Mouse (Mus musculus) T-helper 1 cell (primary cell): ENCODE measurements around the gene Lgals8.

Experiments
- in situ Hi-C: fragments of 300-600 bp; cut with MboI, MseI; formaldehyde crosslinking; loops from one replicate; pipeline ENCODE4 v1.15.1; 2025; ENCODE audit warnings: high pct_unique_total_duplicates

The Lgals8 gene

DNA sequence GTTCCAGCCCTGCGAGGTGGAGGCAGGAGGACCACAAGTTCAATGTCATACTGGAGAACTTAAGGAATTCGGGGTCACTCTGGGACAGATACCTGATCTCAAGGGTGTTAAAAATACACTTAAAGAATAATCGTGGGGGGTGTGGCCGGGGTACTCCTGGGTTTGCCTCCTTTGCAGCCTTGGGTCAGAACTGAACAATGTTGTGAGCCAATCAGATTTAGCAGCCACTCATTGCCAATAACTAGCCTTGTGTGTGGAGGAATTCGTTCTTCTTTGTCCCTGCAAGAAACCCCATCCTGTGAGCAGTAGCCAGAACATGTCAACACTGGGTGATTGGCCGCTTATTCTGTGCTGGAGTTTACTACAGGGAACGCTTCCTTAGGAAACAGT, 3.0 kb downstream of the Lgals8 start:
- in situ Hi-C loops = loop anchor here (25.0 kb wide), 1 partner anchor 926 kb away; the partner anchor contains the start of gene Gpr137b

DNA sequence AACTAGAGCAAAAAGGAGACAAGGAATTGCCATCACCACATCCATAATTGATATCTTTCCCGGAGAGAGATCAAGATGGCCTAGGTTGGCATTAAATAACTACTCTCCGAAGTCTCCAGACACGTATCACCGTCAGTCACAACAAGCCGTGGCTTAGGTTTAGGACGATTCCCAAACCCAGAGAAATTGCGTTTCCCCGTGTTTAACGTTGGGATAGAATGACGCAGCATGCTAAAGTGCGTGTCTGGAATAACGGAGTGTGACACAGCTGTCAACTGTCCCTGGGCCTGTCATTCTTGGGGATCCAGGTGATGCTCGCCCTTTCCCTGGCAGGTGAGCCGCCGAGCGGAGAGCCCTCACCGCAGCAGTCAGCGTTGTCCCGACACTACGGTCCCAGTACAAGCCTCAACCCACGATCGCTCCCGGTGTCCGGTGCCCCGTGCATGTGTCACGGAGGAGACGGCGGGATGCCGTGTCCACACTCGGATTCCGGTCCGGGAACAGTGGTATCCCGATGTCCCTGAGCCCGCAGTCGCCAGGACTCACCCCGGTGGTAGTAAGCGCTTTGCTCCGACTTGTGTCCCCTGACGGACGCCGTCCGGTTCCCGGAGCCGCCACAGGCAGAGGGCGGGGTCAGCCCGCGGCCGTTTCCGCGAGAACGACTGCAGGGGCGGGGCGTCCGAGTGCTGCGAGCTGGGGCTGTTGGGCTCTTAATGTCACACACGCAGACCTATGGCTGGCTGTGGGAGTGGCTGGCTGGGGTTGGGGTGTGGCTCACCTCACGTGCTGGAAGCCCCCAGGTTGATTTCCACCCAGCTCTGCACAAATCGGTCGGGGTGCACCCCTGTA, 3.6 kb downstream of the Lgals8 start:
- in situ Hi-C loops = loop anchor here (25.0 kb wide), 1 partner anchor 926 kb away; the partner anchor contains the start of gene Gpr137b

DNA sequence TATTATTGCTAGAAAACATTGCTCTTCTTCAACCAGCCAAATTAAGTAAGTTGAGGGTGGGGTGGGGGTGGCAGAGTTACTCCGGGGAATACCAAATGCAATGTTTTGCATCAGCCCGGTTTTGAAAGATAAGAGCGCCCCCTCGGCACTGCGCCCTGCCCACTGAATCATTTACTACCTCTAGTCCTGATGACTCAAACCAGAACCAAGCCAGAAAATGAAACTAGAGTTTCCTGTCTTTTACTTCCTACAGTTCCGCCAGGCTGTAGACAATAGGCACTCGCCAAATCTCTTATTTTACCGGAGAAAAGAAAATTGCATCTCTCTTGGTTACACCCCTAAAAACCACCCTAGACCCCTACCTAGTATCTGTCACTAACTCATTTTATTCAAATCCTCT, 4.3 kb downstream of the Lgals8 start:
- in situ Hi-C loops = loop anchor here (25.0 kb wide), 1 partner anchor 927 kb away; the partner anchor contains the start of gene Gpr137b

DNA sequence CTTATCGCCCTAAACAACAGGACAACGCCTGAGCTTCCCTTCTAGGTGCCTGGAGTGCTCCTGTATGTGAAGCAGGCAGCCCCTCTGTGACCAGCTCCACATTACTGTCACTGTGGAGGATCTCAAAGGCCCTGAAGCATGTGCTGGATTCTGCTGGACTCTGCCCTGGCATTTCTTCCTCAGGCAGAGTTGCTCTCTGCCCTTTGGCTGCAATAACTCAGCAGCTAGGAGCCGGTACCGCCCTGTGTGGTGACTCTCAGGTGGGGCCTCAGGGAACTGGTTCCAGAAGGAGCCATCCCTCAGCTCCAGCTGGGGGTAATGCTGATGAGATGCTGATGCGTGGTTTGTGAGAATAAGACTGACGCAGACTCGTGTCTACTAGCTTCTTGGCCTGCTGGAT, 8.0 kb downstream of the Lgals8 start:
- in situ Hi-C loops = loop anchor here (25.0 kb wide), 1 partner anchor 931 kb away; the partner anchor contains the start of gene Gpr137b

DNA sequence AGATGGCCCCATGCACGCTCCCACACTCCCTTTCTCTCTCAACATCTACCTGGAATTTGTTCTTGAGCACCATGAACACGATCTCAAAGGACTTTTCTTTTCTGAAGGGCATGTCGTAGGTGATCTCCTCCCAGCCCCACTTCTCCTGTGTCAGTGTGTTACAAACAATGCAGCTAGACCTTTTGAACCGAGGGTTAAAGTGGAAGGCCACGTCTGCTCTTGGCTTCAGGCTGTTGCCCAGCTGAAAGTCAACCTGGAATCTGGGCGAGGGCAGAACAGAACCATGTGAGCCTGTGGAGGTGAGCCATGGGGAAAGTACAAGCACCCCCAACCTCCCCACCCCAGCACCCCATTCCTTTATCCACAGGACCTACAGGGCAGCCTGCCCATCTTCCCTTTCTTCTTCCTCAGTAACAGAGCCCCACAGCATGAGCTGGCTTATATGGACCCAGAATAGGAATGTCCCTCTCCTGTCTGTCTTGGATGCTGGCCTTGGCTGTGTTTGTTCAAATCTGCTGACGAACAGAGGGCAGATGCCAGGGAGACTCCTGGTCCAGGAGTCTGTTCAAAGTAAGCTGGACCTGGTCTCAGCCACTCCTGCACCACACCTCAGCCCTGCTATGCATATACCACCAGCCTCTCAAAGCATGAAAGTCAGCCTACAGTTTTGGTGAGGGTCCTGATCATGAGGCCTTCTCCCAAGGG, 9.9 kb downstream of the Lgals8 start:
- in situ Hi-C loops = loop anchor here (25.0 kb wide), 1 partner anchor 932 kb away; the partner anchor contains the start of gene Gpr137b

DNA sequence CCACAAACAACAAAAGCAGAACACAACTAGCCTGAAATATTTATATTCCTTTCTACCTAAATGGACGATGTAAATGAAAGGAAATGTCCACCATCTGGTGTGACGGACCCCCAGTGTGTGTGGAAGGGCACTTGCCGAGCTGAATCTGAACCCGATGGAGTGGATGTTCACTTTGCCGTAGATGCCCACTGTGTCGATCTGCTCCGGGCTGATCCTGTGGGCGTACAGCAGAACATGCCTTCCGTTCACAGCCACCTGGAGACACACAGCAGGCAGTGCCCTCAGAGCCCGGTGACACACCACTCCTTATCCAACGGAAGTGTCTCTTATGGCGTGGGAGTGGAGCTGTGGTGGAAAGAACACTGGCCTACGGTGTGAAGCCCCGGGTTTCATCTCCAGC, 11.6 kb downstream of the Lgals8 start:
- in situ Hi-C loops = loop anchor here (25.0 kb wide), 1 partner anchor 934 kb away; the partner anchor contains the start of gene Gpr137b

DNA sequence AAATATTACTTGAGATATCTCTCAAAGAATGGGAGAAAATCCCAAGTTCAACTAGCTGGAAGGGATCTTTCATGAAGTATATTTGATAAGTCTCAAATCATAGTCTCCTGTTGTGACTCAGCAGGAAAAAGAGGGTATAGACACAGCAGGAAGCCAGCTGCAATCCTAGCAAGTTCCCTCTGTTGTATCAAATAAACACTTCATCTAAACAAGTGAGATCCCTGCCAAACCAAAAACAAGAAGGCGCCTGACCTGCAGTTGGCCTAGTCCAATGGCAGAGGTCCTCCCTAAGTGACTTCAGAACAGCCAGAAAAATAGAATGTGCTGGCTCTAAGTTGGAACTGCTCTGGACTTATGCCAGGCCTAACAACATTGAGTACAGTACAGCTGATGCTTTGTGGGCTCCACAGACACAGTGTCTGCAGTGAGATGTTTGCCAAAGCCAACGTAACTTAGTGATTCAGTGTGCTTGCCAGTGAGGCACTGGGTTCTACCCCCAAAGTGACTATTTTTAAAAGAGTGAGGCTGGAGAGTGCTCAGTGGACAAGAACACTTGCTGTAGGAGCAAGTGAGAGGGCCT, 22.6 kb downstream of the Lgals8 start:
- in situ Hi-C loops = no loop called here

DNA sequence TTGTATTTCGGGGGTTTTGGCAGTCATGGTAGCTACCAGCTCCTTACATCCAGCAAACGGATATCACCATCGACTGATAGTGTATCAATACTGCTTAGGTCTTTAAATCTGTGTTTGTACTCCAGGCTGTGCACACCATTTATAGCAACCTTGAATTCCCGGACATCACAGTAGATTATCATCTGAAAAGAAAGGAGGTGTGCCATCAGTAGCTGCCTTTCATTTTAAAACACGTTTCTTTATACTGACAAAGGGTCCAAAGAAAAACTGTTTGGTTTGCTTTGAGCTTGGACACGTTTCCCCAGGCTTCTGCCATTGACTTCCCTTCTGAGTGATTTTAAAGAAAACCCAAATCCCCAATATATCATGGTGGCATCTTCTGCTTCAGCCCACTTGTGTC, 23.9 kb downstream of the Lgals8 start:
- in situ Hi-C loops = no loop called here

DNA sequence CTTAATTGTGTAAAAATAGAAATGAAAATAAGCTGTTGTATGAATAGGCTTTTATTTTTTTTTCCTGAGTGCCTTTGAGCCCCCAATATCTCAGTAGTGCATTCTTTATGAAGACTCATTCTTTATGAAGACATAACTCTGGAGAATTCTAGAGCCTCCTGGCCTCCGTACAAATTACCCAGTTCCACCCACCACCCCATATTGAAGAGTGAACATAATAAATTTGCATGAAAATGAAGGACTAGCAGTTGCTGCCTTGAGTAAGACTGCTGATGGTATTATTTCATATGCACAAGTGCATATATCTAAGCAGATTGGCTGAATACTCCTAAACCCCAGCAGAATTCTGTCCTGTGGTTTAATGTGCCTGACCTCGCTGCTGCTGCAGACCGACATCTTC, 25.2 kb downstream of the Lgals8 start:
- in situ Hi-C loops = no loop called here

DNA sequence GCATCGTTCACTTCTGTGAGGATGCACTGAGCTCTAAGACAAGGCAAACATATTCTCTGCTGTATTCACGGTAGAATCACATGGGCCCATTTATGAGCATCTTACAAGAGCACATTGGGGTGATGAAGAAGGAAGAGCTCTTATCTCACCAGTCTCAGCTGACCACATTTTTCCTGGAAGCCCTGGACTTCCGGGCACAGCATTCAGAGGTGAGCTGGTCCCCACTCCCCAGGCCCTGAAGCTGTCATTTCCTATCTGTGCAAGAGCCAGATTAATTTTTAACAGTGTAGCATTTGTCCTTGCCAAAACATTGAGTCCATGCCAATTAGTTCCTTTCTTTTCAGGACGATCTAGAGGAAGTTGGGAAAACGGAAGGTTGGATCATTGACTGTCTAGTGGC, 30.9 kb downstream of the Lgals8 start:
- in situ Hi-C loops = loop anchor here (5.0 kb wide), 1 partner anchor 37 kb away; the partner anchor contains the start of gene Heatr1

DNA sequence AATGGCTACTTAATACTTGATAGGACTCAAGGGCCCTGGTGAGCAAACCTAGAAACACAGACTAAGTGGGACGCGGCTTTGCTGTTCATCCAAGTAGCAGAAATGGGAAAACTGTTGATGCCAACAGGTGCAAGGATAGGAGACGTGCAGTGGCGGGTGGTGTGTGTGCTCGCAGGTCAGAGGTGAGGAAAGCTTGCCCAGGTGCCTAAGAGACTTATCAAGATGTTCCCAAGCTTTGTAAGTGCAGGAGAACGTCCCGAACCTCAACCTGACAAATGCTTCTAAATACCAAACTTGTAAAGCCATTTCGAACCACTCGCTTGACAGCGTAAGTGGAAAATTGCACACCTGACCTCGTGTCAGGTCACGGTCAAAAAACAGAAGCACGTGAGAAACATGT, 36.2 kb downstream of the Lgals8 start:
- in situ Hi-C loops = no loop called here

DNA sequence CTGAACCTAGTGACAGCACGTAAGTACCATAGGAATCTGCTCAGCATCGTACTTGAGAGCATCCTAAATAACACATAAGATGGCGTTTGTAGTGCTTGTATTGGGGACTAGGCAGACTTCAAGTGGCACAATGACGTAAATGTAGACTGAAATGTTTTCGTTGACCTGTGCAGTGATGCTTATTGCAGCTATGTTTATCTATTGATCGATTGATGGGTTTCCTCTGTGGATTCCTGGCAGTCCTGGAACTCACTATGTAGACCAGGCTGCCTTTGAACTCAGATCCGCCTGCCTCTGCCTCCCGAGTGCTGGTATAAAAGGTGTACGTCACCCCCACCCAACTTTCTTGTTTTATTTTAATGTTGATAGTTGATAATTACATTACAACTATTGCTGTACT, 44.1 kb downstream of the Lgals8 start:
- in situ Hi-C loops = no loop called here

DNA sequence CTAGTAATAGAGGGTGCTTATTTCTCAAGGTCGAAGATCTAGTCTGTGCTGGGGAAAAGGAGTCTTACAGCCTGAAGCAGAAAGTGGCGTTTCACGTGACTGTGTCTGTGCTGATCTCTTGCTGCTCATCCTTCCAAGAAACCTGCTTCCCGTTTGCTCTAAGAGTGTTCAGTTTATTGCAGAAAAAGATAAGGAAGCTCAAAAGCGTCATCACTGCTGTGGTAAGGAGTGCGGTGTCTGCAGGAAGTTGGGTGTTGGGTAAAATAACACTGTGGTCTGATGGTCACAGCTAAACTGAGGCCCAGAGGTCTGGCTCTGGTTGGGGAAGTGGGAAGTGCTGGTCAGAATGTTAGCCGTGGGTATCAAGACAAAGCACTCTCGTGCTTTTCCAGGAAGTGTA, 52.7 kb downstream of the Lgals8 start:
- in situ Hi-C loops = no loop called here

DNA sequence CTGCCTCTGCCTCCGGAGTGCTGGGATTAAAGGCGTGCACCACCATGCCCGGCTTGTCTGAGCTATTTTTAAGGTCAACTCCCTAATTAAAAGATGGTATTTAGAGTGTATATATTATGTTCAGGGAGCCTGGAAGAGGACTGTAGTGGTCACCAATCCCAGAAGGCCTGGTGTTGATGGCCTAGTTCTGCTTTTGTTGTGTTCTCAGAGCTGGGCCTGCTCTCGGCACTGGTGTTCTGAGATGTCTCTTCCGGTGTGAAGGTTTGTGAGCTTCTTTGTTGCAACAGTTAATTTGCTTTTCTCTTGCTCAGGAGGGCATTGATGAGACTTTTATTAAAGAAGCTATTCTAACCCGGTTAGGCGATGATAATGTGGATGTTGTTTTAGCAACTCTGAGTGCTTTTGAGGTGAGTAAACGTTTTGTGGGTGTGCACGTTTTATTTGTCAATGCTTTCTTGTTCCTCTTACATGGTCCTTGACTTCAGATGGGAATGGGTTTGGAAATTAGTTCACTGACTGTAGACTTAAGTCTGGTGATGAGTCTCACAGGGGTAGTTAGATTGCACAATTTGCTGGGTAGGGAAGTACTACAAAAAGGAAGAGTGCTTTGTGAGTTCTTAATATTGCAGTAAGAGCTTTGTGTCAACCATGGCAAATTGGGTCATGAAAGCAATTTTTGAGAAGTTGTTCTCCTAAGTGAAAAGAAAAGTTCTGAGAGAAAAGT, 56.2 kb downstream of the Lgals8 start:
- in situ Hi-C loops = no loop called here

DNA sequence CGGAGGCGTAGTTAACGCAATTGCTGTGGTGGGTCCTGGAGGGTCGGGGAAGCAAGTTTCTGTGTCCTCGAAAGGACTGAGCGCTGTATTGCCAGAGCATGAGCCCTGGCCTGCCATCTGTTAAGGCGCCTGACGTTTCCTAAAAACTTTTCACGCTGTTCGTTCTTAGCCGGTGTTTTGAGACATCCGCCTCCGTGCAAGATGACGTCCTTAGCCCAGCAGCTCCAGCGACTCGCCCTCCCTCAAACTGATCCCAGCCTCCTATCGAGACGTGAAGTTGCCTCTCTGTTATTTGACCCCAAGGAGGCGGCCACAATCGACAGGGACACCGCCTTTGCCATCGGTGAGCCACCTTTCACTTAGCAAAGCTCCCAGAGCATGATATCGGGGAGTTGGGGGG, 69.2 kb downstream of the Lgals8 start:
- in situ Hi-C loops = loop anchor here (5.0 to 10.0 kb wide), 2 partner anchors 37 to 1559 kb away; partner anchors contain the start of gene B3galnt2

DNA sequence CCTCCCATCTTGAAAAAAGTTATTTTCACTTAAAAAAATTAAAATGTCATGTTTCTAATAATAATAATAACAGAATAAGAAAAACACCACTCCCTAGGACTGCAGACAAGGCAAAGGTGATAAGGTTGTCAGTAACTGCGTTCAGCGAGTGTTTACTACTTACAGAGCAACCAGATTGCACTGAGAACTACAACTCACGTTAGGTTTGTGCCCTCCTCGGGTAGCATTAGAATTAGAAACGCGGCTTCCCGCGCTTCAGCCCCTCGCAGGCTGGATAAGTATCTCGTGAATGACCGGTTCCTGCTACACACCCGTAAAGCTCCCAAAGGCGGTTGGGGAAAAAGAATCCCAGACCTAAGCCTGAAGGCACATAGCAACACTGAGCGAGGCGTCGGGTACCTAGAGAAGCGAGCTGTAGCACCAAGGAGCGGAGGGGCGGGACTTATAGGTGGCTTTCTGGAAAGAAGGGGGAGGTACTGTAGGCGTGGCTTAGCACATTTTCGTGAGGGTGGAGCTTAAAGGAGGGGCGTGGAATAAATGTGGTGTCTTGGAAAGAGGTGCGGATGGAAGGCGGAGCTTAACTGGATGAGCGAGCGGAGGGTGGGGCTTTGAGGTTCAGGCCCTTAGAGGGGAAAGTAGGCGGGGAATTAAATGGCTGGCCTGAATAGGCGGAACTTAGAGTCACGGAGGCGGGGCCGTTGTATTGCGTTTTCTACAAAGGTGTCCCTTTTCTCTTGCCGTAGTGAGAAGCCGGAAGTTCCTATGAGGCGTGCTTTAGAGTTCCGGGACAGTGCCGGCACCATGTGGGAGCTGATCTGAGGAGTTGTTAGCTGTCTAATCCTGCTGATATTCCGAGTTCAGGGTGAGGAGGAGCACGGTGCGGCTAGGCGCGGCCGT, 69.9 kb downstream of the Lgals8 start, which contains the start of gene Heatr1:
TSS of gene Heatr1 (plus strand) at position 419 of the 897 bp plus-strand sequence.
- in situ Hi-C loops = loop anchor here (5.0 to 10.0 kb wide), 5 partner anchors 37 to 1560 kb away; partner anchors contain the start of genes B3galnt2 and Mtr
